Mouse (Mus musculus): ENCODE measurements at regions not wholly inside any gene's neighbourhood (a gene's known extent, or its start where the extent isn't known, plus 50 kb on each side); places are given as distances from the start of the nearest gene placed in this dataset.

GRCm38 (mm10) chr5:74773558-74774429, 71.1 kb upstream of the Lnx1 start:
- no peak for DNase-seq (ENCODE audit: low read depth)

- no peak for DNase-seq (ENCODE audit: low read depth)
Observed at GRCm38 (mm10) chr5:74771121-74771520, 68.4 kb upstream of the Lnx1 start.

GRCm38 (mm10) chr5:74769023-74769422, 66.3 kb upstream of the Lnx1 start:
- no peak for DNase-seq (ENCODE audit: low read depth)

GRCm38 (mm10) chr5:74767993-74768392, 65.3 kb upstream of the Lnx1 start:
- DNase-seq (ENCODE audit: low read depth), result no peak

GRCm38 (mm10) chr5:74766211-74766610, 63.5 kb upstream of the Lnx1 start:
- no peak for DNase-seq (ENCODE audit: low read depth)

- DNase-seq (ENCODE audit: low read depth), result no peak
Observed at GRCm38 (mm10) chr5:74765061-74765767, 62.5 kb upstream of the Lnx1 start.

- no peak for DNase-seq (ENCODE audit: low read depth)
Observed at GRCm38 (mm10) chr5:74757557-74757956, 54.8 kb upstream of the Lnx1 start.

GRCm38 (mm10) chr5:74752961-74753360, 50.2 kb upstream of the Lnx1 start:
- no peak for DNase-seq (ENCODE audit: low read depth)
